Mouse (Mus musculus) CD4-positive, CD25-positive, alpha-beta regulatory T cell, adult 4 months (primary cell): ENCODE results near the gene Ndufc2. TPM values are rescaled to one million over a fixed set of nuclear protein-coding genes. Genes with fewer than 3 reads are reported as not detected.

Source experiments
- ATAC-seq: one replicate; pipeline ENCODE4 v1.8.0; 2017
- polyA plus RNA-seq, 2 experiments: library from polyadenylated mRNA; unstranded; fragments of 100-300 nt; shearing (Covaris generic); gene quantifications; one replicate each; pipeline ENCODE4 v1.2.1; 2017

The Ndufc2 gene
- polyA plus RNA-seq, 2 experiments from 2014 or later, result 159 to 178 TPM

GRCm38 (mm10) chr7:97387561-97388147 lies 12.1 kb upstream of the Ndufc2 start:
- ATAC-seq, result no peak

- no peak for ATAC-seq
Measured at GRCm38 (mm10) chr7:97388541-97388940, 11.3 kb upstream of the Ndufc2 start.

- ATAC-seq, result no peak
Measured at GRCm38 (mm10) chr7:97391293-97392078, 8.3 kb upstream of the Ndufc2 start.

GRCm38 (mm10) chr7:97392079-97392445 lies 7.7 kb upstream of the Ndufc2 start:
- no peak for ATAC-seq

DNA sequence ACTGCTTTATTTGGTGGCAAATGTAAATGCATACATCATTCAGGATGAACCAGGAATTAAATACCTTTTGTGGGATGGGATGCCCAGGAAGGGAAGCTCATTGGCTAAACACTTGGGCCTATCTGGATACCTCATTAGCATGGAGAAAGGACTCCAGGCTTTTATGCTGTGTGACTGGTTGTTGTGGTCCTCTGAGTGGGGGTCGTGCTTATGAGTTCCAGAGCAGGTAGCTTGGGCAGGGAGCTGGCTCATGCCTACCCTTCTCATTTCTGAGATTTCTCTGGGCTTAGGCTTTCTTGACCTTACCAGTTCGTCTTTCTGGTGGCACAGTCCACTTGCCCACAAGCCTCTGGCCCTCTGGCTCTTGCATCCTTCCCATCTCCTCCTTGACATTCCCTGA lies 5.4 kb upstream of the Ndufc2 start:
- no peak for ATAC-seq

GRCm38 (mm10) chr7:97398943-97399342 lies 860 bp upstream of the Ndufc2 start:
- ATAC-seq, result no peak

GRCm38 (mm10) chr7:97407145-97407544 lies 7.3 kb downstream of the Ndufc2 start:
- ATAC-seq, result no peak

DNA sequence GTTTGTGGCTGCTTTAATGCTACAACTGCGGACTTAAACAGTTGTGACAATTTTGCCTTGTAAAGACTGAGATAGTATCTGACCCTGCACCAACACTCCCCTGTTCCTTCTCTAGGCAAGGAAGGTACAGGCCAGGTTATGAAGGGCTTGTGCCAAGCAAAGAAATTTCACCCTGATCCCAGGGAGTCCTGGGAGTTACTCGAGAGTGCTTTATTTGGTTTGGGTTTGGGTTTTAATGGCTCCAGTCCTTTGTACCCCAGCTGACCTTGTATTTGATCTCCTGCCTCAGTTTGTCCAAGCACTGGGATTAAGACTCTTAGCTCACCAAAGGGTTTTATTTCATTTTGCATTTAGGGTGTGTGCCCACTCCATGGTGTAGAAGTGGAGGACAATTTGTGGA lies 11.3 kb downstream of the Ndufc2 start:
- no peak for ATAC-seq

DNA sequence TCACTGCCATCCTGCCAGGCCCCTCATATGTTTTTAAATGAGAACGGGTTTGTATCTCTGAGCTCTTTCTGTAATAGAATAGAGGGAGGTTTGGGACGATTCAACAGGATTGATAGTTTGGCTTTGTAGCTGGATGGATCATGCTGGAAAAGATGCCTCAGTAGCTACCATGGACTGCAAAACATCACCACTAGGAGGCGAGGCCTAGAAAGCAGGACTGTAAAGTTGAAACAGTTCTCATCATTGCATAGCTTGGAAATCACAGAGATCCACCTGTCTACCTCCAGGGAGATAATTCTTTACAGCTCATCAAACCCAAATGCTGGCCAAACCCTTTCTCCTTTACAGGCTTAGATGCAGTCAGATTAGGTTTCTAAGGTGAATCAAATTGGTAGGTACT lies 11.8 kb downstream of the Ndufc2 start:
- ATAC-seq, result no peak

DNA sequence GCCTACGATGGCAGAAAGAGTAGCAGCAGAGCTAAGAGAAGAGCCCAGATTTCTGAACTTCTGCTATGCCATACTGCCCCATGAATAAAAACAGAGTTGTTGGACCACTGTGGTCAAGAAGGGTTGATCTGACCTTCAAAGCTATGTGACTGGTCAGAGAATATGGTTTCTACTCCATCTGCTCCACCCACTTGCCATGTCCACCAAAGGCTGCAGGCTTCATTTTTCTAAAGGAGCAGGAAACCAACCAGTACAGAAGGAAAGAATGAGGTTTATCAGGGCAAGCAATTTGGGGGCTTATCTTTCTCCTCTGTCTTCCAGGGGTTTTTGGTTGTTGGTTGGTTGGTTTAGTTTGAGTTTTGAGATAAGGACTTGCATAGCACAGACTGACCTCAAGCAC lies 14.2 kb downstream of the Ndufc2 start:
- ATAC-seq, result no peak

DNA sequence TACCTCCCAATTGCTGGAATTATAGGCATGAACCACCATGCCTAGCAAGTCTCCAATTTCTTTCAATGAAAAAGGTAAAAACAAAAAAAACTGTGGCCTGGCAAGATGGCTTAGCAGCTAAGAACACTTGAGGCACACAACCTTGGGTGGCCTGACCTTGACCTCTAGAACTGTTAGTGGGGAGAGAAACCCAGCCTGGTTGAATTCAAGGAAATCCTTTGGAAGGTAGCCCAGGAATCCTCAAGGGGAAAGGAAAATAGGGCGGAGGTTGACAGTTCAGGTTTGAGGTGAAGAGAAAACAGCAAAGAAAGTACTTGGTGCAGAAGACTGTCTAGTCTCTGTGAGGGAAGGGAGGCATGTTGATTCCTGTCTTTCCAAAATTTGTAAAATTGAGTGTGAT lies 14.6 kb downstream of the Ndufc2 start:
- no peak for ATAC-seq

GRCm38 (mm10) chr7:97414915-97415687 lies 15.3 kb downstream of the Ndufc2 start:
- ATAC-seq, result no peak

DNA sequence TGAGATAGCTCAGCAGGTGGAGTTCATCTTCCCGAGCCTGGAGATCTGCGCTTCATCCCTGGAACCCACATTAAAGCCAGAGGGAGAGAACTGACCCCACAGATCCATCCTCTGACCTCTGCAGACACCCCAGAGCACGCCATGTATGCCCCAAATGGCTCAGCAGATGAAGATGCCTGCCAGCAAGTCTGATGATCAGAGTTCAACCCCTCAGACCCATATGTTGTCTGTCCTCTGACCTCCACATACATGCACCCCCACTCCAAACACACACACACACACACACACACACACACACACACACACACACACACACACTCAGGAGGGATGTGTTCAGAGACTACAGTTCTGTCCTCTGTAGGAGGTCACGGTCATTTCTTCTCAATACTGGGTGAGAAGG lies 16.7 kb downstream of the Ndufc2 start:
- no peak for ATAC-seq

GRCm38 (mm10) chr7:97416906-97417777 lies 17.3 kb downstream of the Ndufc2 start, which contains the start of gene Thrsp:
TSS of gene Thrsp (minus strand) at chr7:97417730.
- no peak for ATAC-seq

- ATAC-seq, result no peak
Measured at GRCm38 (mm10) chr7:97418717-97419116, 18.9 kb downstream of the Ndufc2 start.

- no peak for ATAC-seq
Measured at GRCm38 (mm10) chr7:97419163-97419562, 19.4 kb downstream of the Ndufc2 start.

DNA sequence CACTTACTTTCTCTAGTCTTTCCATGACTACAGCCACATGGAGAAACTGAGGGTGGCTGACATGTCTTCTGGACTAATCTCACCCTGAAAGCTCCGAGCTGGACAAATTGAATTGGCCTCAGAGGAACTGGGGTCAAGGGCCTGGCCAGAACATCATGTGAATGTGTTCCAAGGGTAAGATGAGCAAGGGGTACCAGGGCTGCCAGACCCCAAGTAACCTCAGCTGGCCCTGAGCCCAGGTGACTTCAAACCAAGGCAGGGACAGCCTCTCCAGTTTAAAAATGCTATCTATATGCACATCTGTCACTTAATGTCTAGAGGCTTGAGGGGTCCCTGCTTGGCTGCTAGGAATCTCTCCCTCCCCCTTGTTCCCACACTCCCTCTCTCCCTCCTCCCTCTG lies 20.6 kb downstream of the Ndufc2 start:
- ATAC-seq, result no peak

DNA sequence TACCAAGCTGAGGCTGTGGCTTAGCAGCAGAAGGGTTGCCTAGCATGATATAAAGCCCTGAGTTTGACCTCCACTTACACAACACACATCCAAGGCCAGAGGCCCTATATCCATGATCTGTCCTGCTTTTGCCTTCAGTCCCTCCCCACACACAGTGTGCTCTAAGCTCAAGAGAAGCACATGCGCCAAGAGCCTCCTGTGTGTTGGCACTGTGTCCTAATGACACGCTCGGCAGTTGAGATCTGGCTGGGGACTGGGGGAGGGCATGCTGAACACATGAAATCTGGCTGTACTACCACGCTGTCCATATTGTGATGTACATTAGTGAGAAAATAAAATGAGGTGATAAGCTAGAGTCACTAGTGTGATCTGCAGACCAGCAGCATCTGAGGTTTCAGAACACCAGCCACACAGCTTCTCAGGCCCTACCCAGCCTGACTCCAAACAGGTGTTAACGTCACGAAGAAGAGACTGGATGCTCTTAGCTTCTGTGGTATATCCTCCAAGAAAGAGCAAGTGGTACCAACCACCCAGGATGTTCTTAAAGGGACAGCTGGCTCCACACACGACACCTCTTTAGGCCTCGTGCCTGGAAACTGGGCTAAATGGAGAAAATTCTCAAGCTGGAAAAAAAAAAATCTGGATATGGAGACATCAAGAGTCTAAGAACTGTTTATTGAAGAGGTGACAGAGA lies 21.3 kb downstream of the Ndufc2 start:
- ATAC-seq, result no peak

GRCm38 (mm10) chr7:97423754-97424153 lies 24.0 kb downstream of the Ndufc2 start:
- ATAC-seq, result no peak

DNA sequence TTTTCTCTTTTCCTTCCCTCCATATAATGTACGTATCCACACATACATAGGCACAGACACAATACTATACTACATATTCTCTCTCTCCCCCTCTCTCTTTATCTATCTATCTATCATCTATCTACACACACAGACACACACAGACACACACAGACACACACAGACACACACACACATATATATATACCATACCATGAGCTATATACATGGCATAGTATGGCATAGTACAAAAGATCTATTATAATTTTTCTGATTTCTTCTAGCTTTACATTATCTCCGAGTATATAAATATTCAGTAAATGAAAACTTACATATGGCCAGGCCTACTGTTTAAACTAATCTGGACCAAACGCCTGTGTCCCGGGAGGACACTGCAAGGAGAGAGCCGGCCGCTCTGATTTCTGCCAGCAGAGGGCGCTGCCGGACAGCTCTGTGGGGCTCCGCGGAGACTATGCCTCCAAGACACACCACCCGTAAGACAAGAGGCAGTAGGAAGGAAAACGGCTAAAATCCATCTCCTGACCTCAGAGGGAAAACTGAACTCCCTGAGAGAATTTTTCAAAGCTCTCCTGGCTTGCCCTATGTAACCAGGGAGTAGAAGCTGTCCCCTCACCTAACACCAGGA lies 24.9 kb downstream of the Ndufc2 start:
- ATAC-seq, result peak; percentile 87

- ATAC-seq, result no peak
Measured at GRCm38 (mm10) chr7:97426566-97426965, 26.8 kb downstream of the Ndufc2 start.

GRCm38 (mm10) chr7:97427296-97427695 lies 27.5 kb downstream of the Ndufc2 start:
- ATAC-seq, result no peak
